Comparison of ENCODE assay signal across 8 mouse cellular contexts in genomic region chr19:40659651-40660478, GRCm38 (mm10). TPM values are rescaled to one million over a fixed set of nuclear protein-coding genes. Genes with fewer than 3 reads are reported as not detected.
DNase-seq lines count a peak whose midpoint lies in the region.

No protein-coding gene starts in this region.

- intact Hi-C loops in heart, postnatal 10 days (cut with DNase I) = loop anchor here (2.0 to 5.0 kb wide), 2 partner anchors 19 to 57 kb away; no protein-coding TSS in a partner anchor

- DNase-seq in adrenal gland, adult 2 months = peak; percentile 33
- no peak for DNase-seq in adrenal gland, adult 18-20 months (ENCODE audit: low spot score in 2 of 2)
- peak; percentile 18 for DNase-seq in thymus, postnatal 14 days
- DNase-seq in thymus, postnatal 4 days = no peak
- peak; percentile 48 to 51 for DNase-seq in heart, postnatal 10 days
- peak; percentile 24 to 48 for DNase-seq in kidney, postnatal 4 days
- DNase-seq in mesoderm, embryonic 11.5 days (ENCODE audit: low read depth, low spot score) = peak; percentile 31
- DNase-seq in urinary bladder, postnatal 10 days (ENCODE audit: low spot score) = no peak

RNA-seq across cellular contexts. Expression of gene Entpd1, which starts 47.7 kb away (rescaled TPM):
- 10 to 100 TPM; 30.2 to 36.3 TPM for total RNA-seq in adrenal gland, adult 2 months (2021)
- polyA plus RNA-seq in adrenal gland, adult 2 months (2012; rRNA removed) = 3.9 and 5.5 TPM in 2 replicates
- 10 to 100 TPM; 36.3 to 49.7 TPM for total RNA-seq in adrenal gland, adult 18-20 months (2021)
- 10 to 100 TPM; 33.4 to 42.2 TPM for total RNA-seq in heart, postnatal 10 days (2021)

RNA-seq across cellular contexts. Expression of gene Tctn3, which starts 47.8 kb away (rescaled TPM):
- 1 to 10 TPM; 3.5 to 7.0 TPM for total RNA-seq in adrenal gland, adult 2 months (2021)
- 8.6 and 10.5 TPM in 2 replicates for polyA plus RNA-seq in adrenal gland, adult 2 months (2012; rRNA removed)
- 1 to 10 TPM; 4.6 to 5.2 TPM for total RNA-seq in adrenal gland, adult 18-20 months (2021)
- total RNA-seq in heart, postnatal 10 days (2021) = 1 to 10 TPM; 8.9 to 9.3 TPM

Comparison
In these comparisons a context has a peak if more than half of its experiments do, and no peak if none do; other contexts are left out.
1. DNase-seq: peak in adrenal gland, adult 2 months (single experiment), thymus, postnatal 14 days (single experiment), heart, postnatal 10 days (2 of 2), kidney, postnatal 4 days (2 of 2) and mesoderm, embryonic 11.5 days (single experiment); none in adrenal gland, adult 18-20 months (0 of 2), thymus, postnatal 4 days (single experiment) and urinary bladder, postnatal 10 days (single experiment).